Mouse (Mus musculus): ENCODE results near the gene Phf11c. TPM values are rescaled to one million over a fixed set of nuclear protein-coding genes. Genes with fewer than 3 reads are reported as not detected.
"Not testable (repeated sequence)": the region's sequence is repeated elsewhere in the genome, so short reads cannot be mapped to it uniquely, and the experiment has no call there.

The Phf11c gene
- polyA plus RNA-seq, 1 experiment from 2014 or later: 0.53 TPM

GRCm38 (mm10) chr14:59341189-59341588 is 54.0 kb downstream of the Phf11c start, which contains the start of gene Phf11b:
Gene Phf11b, minus strand, starts transcription at chr14:59341351.
- H3K9ac ChIP-seq (ENCODE audit: low read length); H3K4me1 ChIP-seq (ENCODE audit: control insufficient read depth, insufficient read depth, low read length); H3K36me3 ChIP-seq (ENCODE audit: control insufficient read depth, insufficient read depth); H3K27me3 ChIP-seq (ENCODE audit: control insufficient read depth, insufficient read depth, low read length); H3K27ac ChIP-seq (ENCODE audit: low read length); H3K4me2 ChIP-seq (ENCODE audit: low read depth, low read length); H3K9me3 ChIP-seq (replicated peaks; ENCODE audit: control insufficient read depth, low read length); H3K4me3 ChIP-seq (ENCODE audit: low read length); ATAC-seq (replicated peaks; ENCODE audit: extremely low read depth, insufficient read depth, low FRiP score): not testable (repeated sequence)
- WGBS: 61% methylated on average over 1 of the region's 1 CpGs

- Histone ChIP-seq H3K27me3 (ENCODE audit: control insufficient read depth, insufficient read depth, low read length) (no peaks in the 10 kb centered on the region), H3K4me2 (ENCODE audit: low read depth, low read length) (no peak overlapping the region), H3K4me3 (ENCODE audit: low read length) (no peak overlapping the region), H3K36me3 (ENCODE audit: control insufficient read depth, insufficient read depth) (no peaks in the 10 kb centered on the region), H3K9me3 (replicated peaks; ENCODE audit: control insufficient read depth, low read length) (no peaks in the 10 kb centered on the region), H3K27ac (ENCODE audit: low read length) (no peak overlapping the region), H3K4me1 (ENCODE audit: control insufficient read depth, insufficient read depth, low read length) (no peaks in the 10 kb centered on the region), H3K9ac (ENCODE audit: low read length) (no peak overlapping the region)
- no peak for ATAC-seq (replicated peaks; ENCODE audit: extremely low read depth, insufficient read depth, low FRiP score)
- WGBS: 69% methylated on average over 1 of the region's 1 CpGs
Measured at GRCm38 (mm10) chr14:59339541-59339940, 55.6 kb downstream of the Phf11c start.

- not testable (repeated sequence) for H3K9me3 ChIP-seq (replicated peaks; ENCODE audit: control insufficient read depth, low read length); H3K4me3 ChIP-seq (ENCODE audit: low read length); H3K9ac ChIP-seq (ENCODE audit: low read length); H3K4me2 ChIP-seq (ENCODE audit: low read depth, low read length); ATAC-seq (replicated peaks; ENCODE audit: extremely low read depth, insufficient read depth, low FRiP score); H3K27me3 ChIP-seq (ENCODE audit: control insufficient read depth, insufficient read depth, low read length); H3K4me1 ChIP-seq (ENCODE audit: control insufficient read depth, insufficient read depth, low read length); H3K36me3 ChIP-seq (ENCODE audit: control insufficient read depth, insufficient read depth); H3K27ac ChIP-seq (ENCODE audit: low read length)
- 77% methylated on average over 3 of the region's 3 CpGs for WGBS
Measured at GRCm38 (mm10) chr14:59336056-59336455, 59.1 kb downstream of the Phf11c start.

Other genes with a start within 250 kb of the Phf11c start
- gene Gm5142, start 216.6 kb downstream of the Phf11c start, polyA plus RNA-seq (2015; fragmentation: Nextera tagmentation; extraction: Ambion mirVana): not detected in 2 replicates
- 16.0 and 16.7 TPM in 2 replicates for gene Rcbtb1, start 194.2 kb downstream of the Phf11c start, polyA plus RNA-seq (2015; fragmentation: Nextera tagmentation; extraction: Ambion mirVana)
- gene Gm6904, start 135.2 kb downstream of the Phf11c start, polyA plus RNA-seq (2015; fragmentation: Nextera tagmentation; extraction: Ambion mirVana): not detected in 2 replicates
- 0.25 and 0.43 TPM in 2 replicates for gene Phf11a, start 97.9 kb downstream of the Phf11c start, polyA plus RNA-seq (2015; fragmentation: Nextera tagmentation; extraction: Ambion mirVana)
- gene Phf11b, start 54.0 kb downstream of the Phf11c start, polyA plus RNA-seq (2015; fragmentation: Nextera tagmentation; extraction: Ambion mirVana): 0.46 and 1.0 TPM in 2 replicates
- 2.7 and 4.6 TPM in 2 replicates for gene Phf11d, start 29.9 kb downstream of the Phf11c start, polyA plus RNA-seq (2015; fragmentation: Nextera tagmentation; extraction: Ambion mirVana)
- 5.8 and 6.2 TPM in 2 replicates for gene Setdb2, start 45.5 kb upstream of the Phf11c start, polyA plus RNA-seq (2015; fragmentation: Nextera tagmentation; extraction: Ambion mirVana)
- gene Cab39l, start 45.6 kb upstream of the Phf11c start, polyA plus RNA-seq (2015; fragmentation: Nextera tagmentation; extraction: Ambion mirVana): 22.9 and 23.0 TPM in 2 replicates
- gene Cdadc1, start 202.6 kb upstream of the Phf11c start, polyA plus RNA-seq (2015; fragmentation: Nextera tagmentation; extraction: Ambion mirVana): 34.5 and 36.0 TPM in 2 replicates
- gene Shisa2, start 229.9 kb upstream of the Phf11c start, polyA plus RNA-seq (2015; fragmentation: Nextera tagmentation; extraction: Ambion mirVana): 9.1 and 12.2 TPM in 2 replicates

All from heart, embryonic 16.5 days (tissue).